Mouse (Mus musculus) embryonic facial prominence, embryonic 14.5 days (tissue): ENCODE data around the gene Hist1h4k. TPM values are rescaled to one million over a fixed set of nuclear protein-coding genes. Genes with fewer than 3 reads are reported as not detected.
"Not testable (repeated sequence)": the region's sequence is repeated elsewhere in the genome, so short reads cannot be mapped to it uniquely, and the experiment has no call there.

Source experiments
- ATAC-seq: fragments of 200-750 bp; cut with Nextera tagmentation; 2 replicates; pipeline ENCODE4 v1.8.0; 2017; ENCODE audit warnings: low read depth, moderate number of reproducible peaks, moderate TSS enrichment
- DNase-seq: peaks from one replicate; pipeline ENCODE4 v3.0.0-alpha.2; 2015; ENCODE audit warnings: low spot score
- H3K27ac ChIP-seq: fragments of 300-500 bp; sonication (generic); replicated peaks from 2 replicates; pipeline ENCODE4 v1.5.1; 2014; ENCODE audit warnings: low read depth, mild to moderate bottlenecking, low read length, moderate library complexity
- H3K27me3 ChIP-seq: fragments of 300-500 bp; sonication (generic); replicated peaks from 2 replicates; pipeline ENCODE4 v1.6.1; 2014; ENCODE audit warnings: low read length; ENCODE audit not compliant: control insufficient read depth, insufficient read depth
- H3K36me3 ChIP-seq: fragments of 300-500 bp; sonication (generic); 2 replicates; pipeline ENCODE4 v1.6.1; 2014; ENCODE audit warnings: low read length, mixed read lengths; ENCODE audit not compliant: control insufficient read depth, insufficient read depth
- H3K4me1 ChIP-seq: fragments of 300-500 bp; sonication (generic); 2 replicates; pipeline ENCODE4 v1.6.1; 2014; ENCODE audit warnings: antibody characterized with exemption, low read length; ENCODE audit not compliant: control insufficient read depth, insufficient read depth
- H3K4me2 ChIP-seq: fragments of 300-500 bp; sonication (generic); 2 replicates; pipeline ENCODE4 v1.6.1; 2014; ENCODE audit warnings: low read depth, mild to moderate bottlenecking, low read length, moderate library complexity, mixed read lengths
- H3K4me3 ChIP-seq: fragments of 300-500 bp; sonication (generic); 2 replicates; pipeline ENCODE4 v1.5.1; 2014; ENCODE audit warnings: low read depth, mild to moderate bottlenecking, low read length
- H3K9ac ChIP-seq: fragments of 300-500 bp; sonication (generic); 2 replicates; pipeline ENCODE4 v1.6.1; 2014; ENCODE audit warnings: low read depth, mild to moderate bottlenecking, low read length, moderate library complexity, mixed read lengths
- H3K9me3 ChIP-seq: fragments of 300-500 bp; sonication (generic); 2 replicates; pipeline ENCODE4 v1.6.1; 2016; ENCODE audit warnings: low read length; ENCODE audit not compliant: control insufficient read depth
- WGBS: fragments of 180-500 bp; shearing (Covaris S2); extraction: QIAGEN DNeasy Blood & Tissue Kit; methylation state at CpG from one replicate; pipeline ENCODE4 v1.1.7; 2014; 5-methylcytosine and 5-hydroxymethylcytosine counted together
- polyA plus RNA-seq: library from polyadenylated mRNA; unstranded; fragments of >200 nt; fragmentation: Nextera tagmentation; extraction: Ambion mirVana; gene quantifications from 2 replicates; pipeline ENCODE4 v1.2.1, GENCODE M21; 2014

Hist1h4k gene
- polyA plus RNA-seq: 3.8 and 6.2 TPM in 2 replicates

DNA sequence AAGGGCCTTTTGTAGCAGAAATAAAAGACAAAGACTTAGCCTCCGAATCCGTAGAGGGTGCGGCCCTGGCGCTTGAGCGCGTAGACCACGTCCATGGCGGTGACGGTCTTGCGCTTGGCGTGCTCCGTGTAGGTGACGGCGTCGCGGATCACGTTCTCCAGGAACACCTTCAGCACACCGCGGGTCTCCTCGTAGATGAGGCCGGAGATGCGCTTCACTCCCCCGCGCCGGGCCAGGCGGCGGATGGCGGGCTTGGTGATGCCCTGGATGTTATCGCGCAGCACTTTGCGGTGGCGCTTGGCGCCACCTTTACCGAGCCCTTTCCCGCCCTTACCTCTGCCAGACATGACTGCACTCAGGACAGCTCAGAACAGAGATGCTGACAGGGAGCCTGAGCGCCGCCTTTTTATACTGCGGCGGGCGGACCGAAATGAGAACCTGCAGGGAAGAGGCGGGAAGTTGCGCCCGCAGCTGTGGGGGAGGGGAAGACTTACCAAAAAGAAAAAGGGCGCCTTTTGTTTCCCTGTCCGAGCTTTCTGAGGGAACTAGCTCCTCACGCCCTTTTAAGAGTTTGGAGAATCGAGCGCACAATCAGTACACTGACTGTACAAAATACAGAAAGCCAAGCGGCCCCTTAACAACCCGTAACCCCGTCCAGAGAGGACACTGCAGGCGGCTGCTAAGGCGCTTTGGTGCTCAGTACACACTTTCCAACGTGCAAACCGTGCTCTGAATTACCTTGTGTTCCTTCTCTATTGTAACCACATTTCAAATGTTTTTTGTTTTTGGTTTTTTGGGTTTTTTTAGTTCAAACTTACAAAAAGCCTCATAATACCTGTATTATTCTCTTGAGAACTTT, at the start of gene Hist1h4k:
Hist1h4k (minus strand) TSS at position 347 of the 859 bp plus-strand sequence.
- not testable (repeated sequence) for H3K9me3 ChIP-seq, H3K27me3 ChIP-seq, H3K36me3 ChIP-seq
- peak within 1 kb of the TSS; percentile 97 for H3K27ac ChIP-seq
- H3K4me1 ChIP-seq: peaks cover 16% of the 10 kb centered on the region
- peak; percentile 96 for DNase-seq
- H3K4me3 ChIP-seq: peak within 1 kb of the TSS; percentile 56
- H3K9ac ChIP-seq: peak within 1 kb of the TSS; percentile 68
- ATAC-seq: peak; percentile 85
- WGBS: under 1% methylated on average over 38 of the region's 56 CpGs
- peak within 1 kb of the TSS; percentile 71 for H3K4me2 ChIP-seq

GRCm38 (mm10) chr13:21797163-21797562, 46.9 kb upstream of the Hist1h4k start:
- H3K4me3 ChIP-seq, H3K9me3 ChIP-seq, H3K27ac ChIP-seq, H3K27me3 ChIP-seq, H3K36me3 ChIP-seq, H3K4me1 ChIP-seq, H3K9ac ChIP-seq, DNase-seq, ATAC-seq, H3K4me2 ChIP-seq: not testable (repeated sequence)

DNA sequence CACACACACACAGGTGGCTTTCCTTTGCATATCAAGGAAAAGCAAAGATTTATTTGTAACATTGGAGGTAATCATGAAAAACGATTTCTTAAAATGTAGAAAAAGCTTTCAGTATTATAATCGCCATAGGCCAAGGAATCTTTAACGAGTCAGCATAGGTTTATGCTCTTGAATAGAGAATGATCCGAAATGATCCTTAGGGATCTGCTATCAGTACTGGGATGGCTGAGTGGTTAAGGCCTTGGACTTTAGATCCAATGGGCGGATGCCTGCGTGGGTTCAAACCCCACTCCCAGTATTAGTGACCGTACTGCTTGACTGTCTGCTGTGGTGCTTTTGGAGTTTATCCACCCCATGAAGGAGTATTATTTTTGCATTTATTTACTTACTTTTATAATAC, 45.3 kb upstream of the Hist1h4k start:
- DNase-seq (no peak), ATAC-seq (no peak)
- H3K4me1 ChIP-seq: peaks cover 2% of the 10 kb centered on the region; the same call in 1 of the 2 replicates

DNA sequence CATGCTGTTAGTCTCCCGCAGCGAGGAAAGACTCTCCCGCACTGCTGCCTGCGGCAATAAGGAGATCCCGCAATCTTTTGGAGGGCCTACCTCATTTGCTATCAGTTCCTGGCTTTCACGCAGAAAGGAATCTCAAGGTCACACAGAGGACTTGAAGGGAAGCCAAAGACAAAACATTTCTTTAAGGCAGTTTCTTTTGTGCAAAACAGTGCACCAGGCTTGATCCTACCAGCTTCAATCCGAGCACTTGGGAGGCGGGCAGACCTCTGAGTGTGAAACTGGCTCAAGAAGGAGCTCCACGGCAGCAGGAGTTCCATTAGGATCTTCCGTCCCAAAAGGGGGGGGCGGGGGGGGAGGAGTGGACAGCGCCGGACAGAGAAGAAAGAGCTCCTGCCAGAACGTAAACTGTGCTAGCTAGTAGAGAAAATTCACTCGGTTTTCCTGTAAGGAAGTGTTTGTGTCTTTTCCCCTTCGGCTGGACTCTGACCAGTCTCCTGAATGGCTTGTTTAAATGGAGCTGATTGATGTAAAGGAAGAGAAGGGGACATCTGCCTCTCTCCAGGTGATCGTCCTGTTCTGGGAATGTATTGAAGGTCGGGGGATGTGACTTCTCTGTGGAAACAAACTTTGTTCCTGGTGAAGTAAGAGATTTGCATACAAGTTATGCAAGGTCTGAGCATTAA, 40.4 kb upstream of the Hist1h4k start:
- DNase-seq (peak; percentile 13), ATAC-seq (no peak)
- Histone ChIP-seq H3K4me3 (peak overlapping the region; percentile 16; the same call in 1 of the 2 replicates), H3K27ac (peak overlapping the region; percentile 48), H3K4me2 (peak overlapping the region; percentile 49), H3K27me3 (no peaks in the 10 kb centered on the region), H3K9me3 (no peaks in the 10 kb centered on the region), H3K9ac (peak overlapping the region; percentile 51), H3K4me1 (peaks cover 22% of the 10 kb centered on the region), H3K36me3 (no peaks in the 10 kb centered on the region)
- 11% methylated on average over 18 of the region's 18 CpGs for WGBS

More for the DNA sequence above, 45.3 kb upstream of the Hist1h4k start:
- Histone ChIP-seq H3K4me2 (no peak overlapping the region), H3K9me3 (no peaks in the 10 kb centered on the region), H3K36me3 (no peaks in the 10 kb centered on the region), H3K4me3 (no peak overlapping the region), H3K9ac (no peak overlapping the region), H3K27ac (no peak overlapping the region), H3K27me3 (no peaks in the 10 kb centered on the region)
- WGBS: 90% methylated on average over 7 of the region's 7 CpGs

DNA sequence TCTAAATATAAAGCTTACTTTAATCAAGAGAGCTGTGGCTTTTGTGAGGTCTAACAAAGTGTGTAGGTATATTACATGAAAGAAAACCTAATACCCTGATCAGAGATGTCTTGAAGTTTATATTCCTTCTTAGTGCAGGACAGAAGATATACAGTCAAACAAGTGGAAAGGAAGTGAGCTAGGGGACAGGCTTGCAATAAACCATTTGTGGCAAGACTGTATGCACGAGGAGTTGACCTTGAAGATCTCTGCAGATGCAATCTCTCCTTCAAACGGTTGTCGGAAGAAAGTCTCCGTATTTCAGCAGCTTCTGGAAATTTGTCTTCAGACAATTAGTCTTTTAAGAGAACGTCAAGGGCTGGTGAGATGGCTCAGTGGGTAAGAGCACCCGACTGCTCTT, 39.6 kb upstream of the Hist1h4k start:
- no peak overlapping the region for H3K4me2 ChIP-seq
- H3K4me3 ChIP-seq: no peak overlapping the region
- WGBS: 52% methylated on average over 6 of the region's 6 CpGs
- H3K27me3 ChIP-seq: no peaks in the 10 kb centered on the region
- no peaks in the 10 kb centered on the region for H3K9me3 ChIP-seq
- H3K4me1 ChIP-seq: peaks cover 22% of the 10 kb centered on the region
- no peak overlapping the region for H3K27ac ChIP-seq
- H3K36me3 ChIP-seq: no peaks in the 10 kb centered on the region
- DNase-seq (no peak), ATAC-seq (no peak)
- no peak overlapping the region for H3K9ac ChIP-seq

DNA sequence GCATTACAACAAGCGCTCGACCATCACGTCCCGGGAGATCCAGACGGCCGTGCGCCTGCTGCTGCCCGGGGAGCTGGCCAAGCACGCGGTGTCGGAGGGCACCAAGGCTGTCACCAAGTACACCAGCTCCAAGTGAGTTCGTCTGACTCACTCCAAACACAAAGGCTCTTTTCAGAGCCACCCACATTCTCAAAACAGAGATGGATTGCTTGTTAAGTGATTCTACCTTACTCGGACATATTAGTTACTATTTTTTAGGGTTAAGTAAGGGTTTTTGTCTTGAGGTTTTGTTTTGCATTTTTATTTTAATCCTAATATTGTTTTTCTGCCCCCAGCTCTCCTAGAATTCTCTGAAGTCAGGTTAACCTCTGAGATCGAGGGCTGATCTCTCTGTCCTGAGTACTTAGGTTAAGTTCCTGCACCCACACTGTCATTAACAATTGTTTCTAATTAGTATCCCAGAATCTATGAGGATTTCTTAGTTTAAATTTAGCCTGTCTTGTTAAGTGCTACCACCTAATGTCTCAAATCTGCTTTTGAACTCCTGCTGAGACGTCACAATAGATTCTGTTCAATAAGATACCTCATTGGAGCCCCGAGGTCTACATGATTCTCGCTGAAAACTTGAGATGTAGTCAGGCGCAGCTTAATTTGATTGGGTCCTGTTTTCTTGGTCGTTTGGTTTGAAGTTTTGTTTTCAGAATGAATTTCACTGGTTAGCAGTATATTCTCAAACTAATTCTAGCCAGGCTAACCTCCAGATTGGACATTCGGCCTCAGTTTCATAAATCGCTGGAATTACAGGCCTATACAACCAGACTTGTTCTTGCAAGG, 37.7 kb upstream of the Hist1h4k start:
- ATAC-seq: 0 out of 2 replicates have a peak, but pooled peaks have one; percentile 2

DNA sequence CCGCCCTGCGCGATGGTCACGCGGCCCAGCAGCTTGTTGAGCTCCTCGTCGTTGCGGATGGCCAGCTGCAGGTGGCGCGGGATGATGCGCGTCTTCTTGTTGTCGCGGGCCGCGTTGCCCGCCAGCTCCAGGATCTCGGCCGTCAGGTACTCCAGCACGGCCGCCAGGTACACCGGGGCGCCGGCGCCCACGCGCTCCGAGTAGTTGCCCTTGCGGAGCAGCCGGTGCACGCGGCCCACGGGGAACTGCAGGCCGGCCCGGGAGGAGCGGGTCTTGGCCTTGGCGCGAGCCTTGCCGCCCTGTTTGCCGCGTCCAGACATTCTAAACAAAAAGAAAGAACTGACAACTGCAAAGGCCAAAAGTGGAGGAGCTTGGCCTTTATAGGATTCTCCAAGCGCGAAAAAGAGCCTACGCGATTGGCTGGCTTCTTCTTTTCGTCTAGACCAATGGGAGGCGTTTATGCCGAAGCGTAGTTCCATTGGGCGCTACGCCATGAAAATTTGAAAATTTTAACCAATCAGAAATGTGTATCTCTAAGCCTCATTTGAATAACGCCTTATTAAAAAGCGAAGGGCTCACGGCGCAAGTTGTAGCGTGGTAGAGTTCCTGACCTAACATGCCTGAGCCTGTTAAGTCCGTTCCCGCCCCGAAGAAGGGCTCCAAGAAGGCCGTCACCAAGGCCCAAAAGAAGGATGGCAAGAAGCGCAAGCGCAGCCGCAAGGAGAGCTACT, 36.8 kb upstream of the Hist1h4k start, which contains the start of the genes Hist1h2an and Hist1h2bp:
Hist1h2an (minus strand) TSS at position 320 of the 731 bp plus-strand sequence.
Hist1h2bp (plus strand) TSS at position 563 of the 731 bp plus-strand sequence.
- Histone ChIP-seq H3K4me3 (peak within 1 kb of the TSS; percentile 36), H3K4me1 (peaks cover 38% of the 10 kb centered on the region), H3K4me2 (peak within 1 kb of the TSS; percentile 56), H3K9ac (peak within 1 kb of the TSS; percentile 63), H3K27ac (peak within 1 kb of the TSS; percentile 90)
- H3K27me3 ChIP-seq, H3K36me3 ChIP-seq, H3K9me3 ChIP-seq: not testable (repeated sequence)
- DNase-seq: peak; percentile 99
- under 1% methylated on average over 34 of the region's 63 CpGs for WGBS
- peak; percentile 93 for ATAC-seq

More for the DNA sequence above, 37.7 kb upstream of the Hist1h4k start:
- Histone ChIP-seq H3K9ac (peak overlapping the region; percentile 50), H3K27me3 (no peaks in the 10 kb centered on the region), H3K4me1 (peaks cover 31% of the 10 kb centered on the region), H3K27ac (peak overlapping the region; percentile 90), H3K9me3 (no peaks in the 10 kb centered on the region), H3K36me3 (no peaks in the 10 kb centered on the region), H3K4me2 (peak overlapping the region; percentile 56), H3K4me3 (peak overlapping the region; percentile 36)
- 16% methylated on average over 13 of the region's 21 CpGs for WGBS
- peak; percentile 68 for DNase-seq
